Mouse (Mus musculus) heart, adult 2 months (tissue): ENCODE measurements at regions not wholly inside any gene's neighbourhood (a gene's known extent, or its start where the extent isn't known, plus 50 kb on each side); places are given as distances from the start of the nearest gene placed in this dataset.
A peak's percentile ranks its signal among the peaks of the same experiment; 100 is the strongest.
"Not testable (repeated sequence)": the region's sequence is repeated elsewhere in the genome, so short reads cannot be mapped to it uniquely, and the experiment has no call there.

Experiments
- DNase-seq, 2 experiments: peaks; one replicate each; pipeline ENCODE4 v3.0.0; 2021
- H3K27ac ChIP-seq: fragments of 200-600 bp; 2 replicates; pipeline ENCODE4 v1.8.1; 2022
- H3K27me3 ChIP-seq: fragments of 200-500 bp; 2 replicates; pipeline ENCODE4 v1.6.1; 2012; ENCODE audit warnings: mild to moderate bottlenecking, low read length, inconsistent platforms, mixed read lengths; ENCODE audit not compliant: control insufficient read depth, insufficient read depth
- H3K36me3 ChIP-seq: fragments of 200-500 bp; 2 replicates; pipeline ENCODE4 v1.6.1; 2012; ENCODE audit warnings: low read length, inconsistent platforms; ENCODE audit not compliant: control insufficient read depth, insufficient read depth
- H3K4me1 ChIP-seq: fragments of 200-500 bp; 2 replicates; pipeline ENCODE4 v1.6.1; 2011; ENCODE audit warnings: low read length; ENCODE audit not compliant: control insufficient read depth, insufficient read depth
- H3K4me3 ChIP-seq: fragments of 200-600 bp; 2 replicates; pipeline ENCODE4 v1.8.1; 2022
- H3K79me2 ChIP-seq: fragments of 200-500 bp; replicated peaks from 2 replicates; pipeline ENCODE4 v1.6.1; 2012; ENCODE audit warnings: mild to moderate bottlenecking, inconsistent platforms, low read length, moderate library complexity, mixed read lengths; ENCODE audit not compliant: control insufficient read depth, insufficient read depth
- H3K9ac ChIP-seq: fragments of 200-500 bp; 2 replicates; pipeline ENCODE4 v1.6.1; 2012; ENCODE audit warnings: low read depth, mild to moderate bottlenecking, control low read depth, inconsistent platforms, low read length, mixed read lengths
- CTCF ChIP-seq: fragments of 200-600 bp; IDR thresholded peaks from 2 replicates; pipeline ENCODE4 v1.8.1; 2022; ENCODE audit warnings: antibody characterized with exemption, mild to moderate bottlenecking, moderate library complexity
- EP300 ChIP-seq: fragments of 200-500 bp; IDR thresholded peaks from 2 replicates; pipeline ENCODE4 v1.6.1; 2011; ENCODE audit warnings: low read depth, low read length, control low read depth; ENCODE audit not compliant: insufficient read depth
- POLR2A ChIP-seq: fragments of 200-500 bp; IDR thresholded peaks from 2 replicates; pipeline ENCODE4 v1.6.1; 2011; ENCODE audit warnings: mild to moderate bottlenecking, low read depth, low read length, control low read depth; ENCODE audit not compliant: insufficient read depth
- WGBS: fragments of 180-500 bp; shearing (Covaris S2); methylation state at CpG from one replicate; pipeline ENCODE4 v1.1.7; 2018; 5-methylcytosine and 5-hydroxymethylcytosine counted together
- intact Hi-C: fragments of 180-260 bp; cut with DNase I; formaldehyde crosslinking; loops from one replicate; pipeline ENCODE4 v1.15.1; 2025

DNA sequence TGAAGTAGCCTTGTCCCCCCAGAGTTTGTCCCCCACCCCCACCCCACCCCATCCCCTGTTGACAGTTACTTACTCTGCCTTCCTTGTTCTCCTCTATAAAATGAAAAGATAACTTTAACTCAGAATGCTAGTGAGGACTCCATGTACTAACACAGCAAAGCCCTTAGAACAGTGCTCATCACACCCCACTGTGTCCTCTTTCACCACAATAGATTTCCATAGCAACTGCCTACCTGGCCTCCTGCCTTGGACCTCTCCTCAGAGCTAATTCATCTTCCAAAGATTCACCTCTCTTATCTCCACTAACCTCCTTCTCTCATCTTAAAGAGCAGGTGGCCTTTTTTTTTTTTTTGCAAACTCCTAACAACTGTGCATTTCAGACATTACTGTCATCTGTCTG lies 204.0 kb upstream of the G2e3 start:
- Histone ChIP-seq H3K27ac (no peak overlapping the region), H3K4me1 (no peaks in the 10 kb centered on the region), H3K79me2 (no peaks in the 10 kb centered on the region), H3K27me3 (no peaks in the 10 kb centered on the region), H3K36me3 (no peaks in the 10 kb centered on the region), H3K4me3 (no peak overlapping the region), H3K9ac (no peak overlapping the region)
- intact Hi-C loops = no loop called here
- no peak for DNase-seq
- TF ChIP-seq POLR2A (no peak), EP300 (no peak), CTCF (no peak)

DNA sequence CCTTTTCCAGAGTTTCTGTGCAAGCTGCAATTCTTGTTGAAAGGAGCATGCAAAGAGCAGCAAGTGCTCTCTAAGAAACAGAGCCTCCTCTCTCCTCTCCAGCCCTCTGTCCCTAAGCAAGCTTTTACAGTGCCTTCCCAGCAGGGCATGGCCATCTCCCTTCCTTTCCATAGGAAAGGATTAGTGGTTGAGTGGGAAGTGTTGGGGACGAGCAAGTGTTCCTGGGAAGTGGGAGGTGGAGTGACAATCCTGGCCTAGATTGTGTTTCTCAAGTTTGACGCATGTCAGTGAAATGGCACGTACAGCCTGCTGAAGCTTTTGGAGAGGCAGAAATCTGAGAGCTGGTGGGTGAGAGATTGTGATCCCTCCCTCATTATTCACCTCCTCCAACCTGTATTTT lies 204.7 kb upstream of the G2e3 start:
- WGBS = 35% methylated on average over 3 of the region's 3 CpGs
- no peaks in the 10 kb centered on the region for H3K27me3 ChIP-seq
- intact Hi-C loops = no loop called here
- TF ChIP-seq EP300 = no peak
- no peak for TF ChIP-seq POLR2A
- TF ChIP-seq CTCF = no peak
- H3K36me3 ChIP-seq = no peaks in the 10 kb centered on the region
- H3K79me2 ChIP-seq = no peaks in the 10 kb centered on the region
- no peak overlapping the region for H3K9ac ChIP-seq
- no peak overlapping the region for H3K27ac ChIP-seq
- no peak overlapping the region for H3K4me3 ChIP-seq
- DNase-seq = no peak
- no peaks in the 10 kb centered on the region for H3K4me1 ChIP-seq

DNA sequence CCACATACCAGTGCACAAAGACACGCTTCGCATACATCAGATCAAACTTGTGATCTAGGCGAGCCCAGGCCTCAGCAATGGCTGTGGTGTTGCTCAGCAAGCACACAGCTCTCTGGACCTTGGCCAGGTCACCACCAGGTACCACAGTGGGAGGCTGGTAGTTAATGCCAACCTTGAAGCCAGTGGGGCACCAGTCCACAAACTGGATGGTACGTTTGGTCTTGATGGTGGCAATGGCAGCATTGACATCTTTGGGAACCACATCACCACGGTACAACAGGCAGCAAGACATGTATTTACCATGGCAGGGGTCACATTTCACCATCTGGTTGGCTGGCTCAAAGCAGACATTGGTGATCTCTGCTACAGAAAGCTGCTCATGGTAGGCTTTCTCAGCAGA lies 214.2 kb upstream of the G2e3 start:
- H3K9ac ChIP-seq, DNase-seq, H3K79me2 ChIP-seq, H3K36me3 ChIP-seq, H3K4me3 ChIP-seq, H3K27ac ChIP-seq, intact Hi-C loops, H3K27me3 ChIP-seq, H3K4me1 ChIP-seq: not testable (repeated sequence)
- 78% methylated on average over 5 of the region's 5 CpGs for WGBS

DNA sequence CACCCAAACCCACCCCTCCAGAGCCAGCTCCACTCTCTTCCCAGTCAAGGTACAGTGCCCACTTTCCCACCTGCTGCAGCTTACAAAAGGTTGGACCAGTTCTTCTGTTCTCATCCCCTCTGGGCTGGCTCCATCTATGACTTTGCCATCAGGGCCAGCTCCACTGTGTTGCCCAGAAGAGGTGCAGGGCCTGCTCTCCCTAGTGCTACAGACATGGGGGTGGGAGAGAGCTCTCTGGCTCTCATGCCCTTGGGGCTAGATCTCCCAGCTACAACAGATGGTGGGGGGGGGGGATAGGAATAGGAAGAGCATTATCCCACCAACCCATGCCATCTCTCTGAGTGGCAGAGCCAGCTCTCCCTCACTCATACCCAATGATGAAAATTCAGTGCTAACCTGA lies 219.6 kb upstream of the G2e3 start:
- intact Hi-C loops = no loop called here

DNA sequence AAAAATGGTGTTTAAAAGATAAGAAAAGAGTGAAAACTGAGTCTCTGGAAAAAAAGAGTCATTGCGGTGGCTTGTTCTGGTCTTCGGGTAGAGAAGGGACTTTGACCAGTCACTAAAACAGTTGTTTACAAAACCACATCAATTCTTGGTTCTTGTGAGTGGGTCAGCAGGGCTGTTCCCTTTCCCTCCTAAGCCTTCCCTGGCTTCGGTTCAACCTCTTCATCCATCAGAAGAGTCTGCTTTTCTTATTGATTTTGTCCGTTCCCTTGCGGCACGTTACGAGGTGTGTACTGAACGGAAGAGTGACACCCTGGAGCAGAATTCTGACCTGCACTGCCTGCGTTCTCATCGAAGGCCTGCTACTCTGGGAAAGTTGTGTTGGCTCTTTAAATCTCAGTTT lies 229.1 kb upstream of the G2e3 start:
- no peak overlapping the region for H3K9ac ChIP-seq
- TF ChIP-seq POLR2A = no peak
- TF ChIP-seq CTCF = no peak
- no peak for TF ChIP-seq EP300
- H3K4me1 ChIP-seq = no peaks in the 10 kb centered on the region
- no peaks in the 10 kb centered on the region for H3K79me2 ChIP-seq
- intact Hi-C loops = no loop called here
- no peak overlapping the region for H3K4me3 ChIP-seq
- H3K36me3 ChIP-seq = no peaks in the 10 kb centered on the region
- H3K27me3 ChIP-seq = no peaks in the 10 kb centered on the region
- no peak overlapping the region for H3K27ac ChIP-seq
- 92% methylated on average over 10 of the region's 10 CpGs for WGBS
- DNase-seq = no peak

More for the DNA sequence above, 219.6 kb upstream of the G2e3 start:
- Histone ChIP-seq H3K4me3 (no peak overlapping the region), H3K27me3 (no peaks in the 10 kb centered on the region), H3K36me3 (no peaks in the 10 kb centered on the region), H3K4me1 (no peaks in the 10 kb centered on the region), H3K9ac (no peak overlapping the region), H3K79me2 (no peaks in the 10 kb centered on the region), H3K27ac (no peak overlapping the region)
- no peak for TF ChIP-seq POLR2A
- TF ChIP-seq EP300 = no peak
- no peak for TF ChIP-seq CTCF
- no peak for DNase-seq

DNA sequence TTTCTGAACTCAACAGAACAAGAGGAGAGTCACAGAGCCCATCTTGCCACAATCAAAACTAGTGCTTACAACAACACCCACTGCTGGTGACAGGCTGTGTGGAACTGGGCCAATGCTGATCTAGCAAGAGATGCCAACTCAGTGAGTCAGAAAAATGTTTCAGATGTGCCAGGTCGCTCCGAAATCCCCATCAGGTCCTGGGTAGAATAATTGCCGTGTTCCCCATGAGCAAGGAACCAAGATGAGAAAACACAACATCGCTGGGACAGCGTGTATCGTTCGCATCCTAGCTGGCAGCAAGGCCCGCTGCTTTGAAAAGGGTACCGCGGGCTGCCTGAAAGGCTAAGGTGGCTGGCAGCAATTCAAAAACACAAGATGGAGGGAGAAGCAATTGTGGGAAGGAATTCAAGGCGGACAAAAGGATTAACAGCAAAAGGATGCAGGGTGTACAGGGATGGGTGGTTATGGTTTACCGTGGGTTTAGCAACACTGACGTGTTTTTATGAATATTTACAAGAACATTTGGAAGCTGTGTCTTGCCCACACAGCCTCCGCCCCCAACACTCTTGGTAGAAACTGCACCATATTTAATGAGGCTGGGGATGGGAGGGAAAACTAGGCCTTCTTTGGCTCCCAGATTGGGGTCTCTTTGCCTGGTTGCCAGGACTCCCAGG lies 229.7 kb upstream of the G2e3 start:
- no peak overlapping the region for H3K9ac ChIP-seq
- H3K27me3 ChIP-seq = no peaks in the 10 kb centered on the region
- intact Hi-C loops = no loop called here
- H3K4me1 ChIP-seq = no peaks in the 10 kb centered on the region
- TF ChIP-seq CTCF = no peak
- no peak for TF ChIP-seq EP300
- no peak for TF ChIP-seq POLR2A
- H3K79me2 ChIP-seq = no peaks in the 10 kb centered on the region
- no peak overlapping the region for H3K4me3 ChIP-seq
- H3K27ac ChIP-seq = no peak overlapping the region
- WGBS = 68% methylated on average over 14 of the region's 14 CpGs
- no peaks in the 10 kb centered on the region for H3K36me3 ChIP-seq
- DNase-seq = peak in 1 of 2 experiments; percentile 18
